Mouse (Mus musculus) liver, embryonic 14.5 days (tissue): ENCODE measurements around the gene Gpc1. TPM values are rescaled to one million over a fixed set of nuclear protein-coding genes. Genes with fewer than 3 reads are reported as not detected.

Experiments
- ATAC-seq: fragments of 200-750 bp; cut with Nextera tagmentation; 2 replicates; pipeline ENCODE4 v1.8.0; 2017; ENCODE audit warnings: moderate number of reproducible peaks, mild to moderate bottlenecking, moderate library complexity; ENCODE audit not compliant: insufficient read depth
- DNase-seq, 3 experiments: peaks; one replicate each; pipeline ENCODE4 v3.0.0-alpha.2; 2012 to 2013; ENCODE audit warnings: low read depth in 3 of 3, low spot score in 3 of 3
- H3K27ac ChIP-seq: fragments of 300-500 bp; sonication (generic); 2 replicates; pipeline ENCODE4 v1.5.1; 2014; ENCODE audit warnings: moderate library complexity, mild to moderate bottlenecking, control low read depth, inconsistent platforms
- H3K27me3 ChIP-seq: fragments of 300-500 bp; sonication (generic); 2 replicates; pipeline ENCODE4 v1.6.1; 2014; ENCODE audit warnings: mild to moderate bottlenecking, low read length, moderate library complexity; ENCODE audit not compliant: control insufficient read depth, insufficient read depth
- H3K36me3 ChIP-seq: fragments of 300-500 bp; sonication (generic); replicated peaks from 2 replicates; pipeline ENCODE4 v1.6.1; 2014; ENCODE audit warnings: low read depth; ENCODE audit not compliant: control insufficient read depth, insufficient read depth
- H3K4me1 ChIP-seq, 2 experiments: fragments of 200-500 bp in 1 of 2; fragments of 300-500 bp in 1 of 2; sonication (generic) in 1 of 2; replicated peaks; 2 replicates each; pipeline ENCODE4 v1.6.1; 2012 to 2014; ENCODE audit warnings: antibody characterized with exemption in 1 of 2, inconsistent platforms in 1 of 2, low read length in 1 of 2; ENCODE audit not compliant: control insufficient read depth in 2 of 2, insufficient read depth in 2 of 2
- H3K4me2 ChIP-seq: fragments of 300-500 bp; sonication (generic); 2 replicates; pipeline ENCODE4 v1.6.1; 2014; ENCODE audit warnings: low read depth, mild to moderate bottlenecking, control low read depth, moderate library complexity
- H3K4me3 ChIP-seq, 2 experiments: fragments of 200-500 bp in 1 of 2; fragments of 300-500 bp in 1 of 2; sonication (generic) in 1 of 2; 2 replicates each; pipeline ENCODE4 v1.5.1; 2012 to 2014; ENCODE audit warnings: low read depth in 2 of 2, low read length in 2 of 2, mild to moderate bottlenecking in 2 of 2, control low read depth in 1 of 2, inconsistent platforms in 1 of 2, moderate library complexity in 1 of 2; ENCODE audit not compliant: insufficient read depth in 1 of 2
- H3K9ac ChIP-seq: fragments of 300-500 bp; sonication (generic); replicated peaks from 2 replicates; pipeline ENCODE4 v1.6.1; 2014; ENCODE audit warnings: mild to moderate bottlenecking, control low read depth, moderate library complexity
- H3K9me3 ChIP-seq: fragments of 300-500 bp; sonication (generic); 2 replicates; pipeline ENCODE4 v1.6.1; 2016; ENCODE audit warnings: low read length, mixed read lengths; ENCODE audit not compliant: control insufficient read depth
- CTCF ChIP-seq: IDR thresholded peaks from 2 replicates; pipeline ENCODE4 v1.5.1; 2016; ENCODE audit warnings: antibody characterized with exemption, low read depth, control low read depth
- EP300 ChIP-seq: IDR thresholded peaks from 2 replicates; pipeline ENCODE4 v1.6.1; 2016; ENCODE audit warnings: antibody characterized with exemption, low read depth
- WGBS: fragments of 180-500 bp; shearing (Covaris S2); extraction: QIAGEN DNeasy Blood & Tissue Kit; methylation state at CpG from one replicate; pipeline ENCODE4 v1.1.7; 2014; ENCODE audit not compliant: insufficient replicate concordance; 5-methylcytosine and 5-hydroxymethylcytosine counted together
- polyA plus RNA-seq, 2 experiments: library from polyadenylated mRNA; depleted of rRNA in 1 of 2; stranded (reverse) in 1 of 2; unstranded in 1 of 2; fragments of >200 nt; fragmentation: Nextera tagmentation in 1 of 2; extraction: Ambion mirVana in 1 of 2; gene quantifications; 2 replicates each; pipeline versions ENCODE4 v1.2.1 to v1.2.3; 2012 to 2014

Gene Gpc1
- polyA plus RNA-seq, 2 experiments = 1.6 to 1.8 TPM

- Histone ChIP-seq H3K4me3 (no peak overlapping the region), H3K27me3 (no peaks in the 10 kb centered on the region), H3K36me3 (no peaks in the 10 kb centered on the region), H3K4me1 (no peaks in the 10 kb centered on the region), H3K4me2 (no peak overlapping the region), H3K9me3 (no peaks in the 10 kb centered on the region), H3K9ac (no peak overlapping the region), H3K27ac (no peak overlapping the region)
- DNase-seq (no peak), ATAC-seq (no peak)
- WGBS = 36% methylated on average over 7 of the region's 7 CpGs
- TF ChIP-seq EP300 (no peak), CTCF (no peak)
These were observed 40.8 kb upstream of the Gpc1 start for GRCm38 (mm10) chr1:92790628-92791027.

- no peaks in the 10 kb centered on the region for H3K4me1 ChIP-seq
- no peaks in the 10 kb centered on the region for H3K9me3 ChIP-seq
- WGBS = 10% methylated on average over 10 of the region's 10 CpGs
- no peaks in the 10 kb centered on the region for H3K36me3 ChIP-seq
- H3K9ac ChIP-seq = no peak overlapping the region
- DNase-seq (no peak), ATAC-seq (no peak)
- no peak overlapping the region for H3K4me3 ChIP-seq
- TF ChIP-seq CTCF = no peak
- TF ChIP-seq EP300 = no peak
- H3K4me2 ChIP-seq = no peak overlapping the region
- H3K27me3 ChIP-seq = no peaks in the 10 kb centered on the region
- H3K27ac ChIP-seq = no peak overlapping the region
These were observed 40.2 kb upstream of the Gpc1 start for GRCm38 (mm10) chr1:92791070-92791831.

- no peak for TF ChIP-seq EP300
- TF ChIP-seq CTCF = no peak
- no peaks in the 10 kb centered on the region for H3K9me3 ChIP-seq
- H3K9ac ChIP-seq = no peak overlapping the region
- no peak overlapping the region for H3K27ac ChIP-seq
- H3K27me3 ChIP-seq = no peaks in the 10 kb centered on the region
- ATAC-seq (no peak), DNase-seq (no peak)
- WGBS = 42% methylated on average over 5 of the region's 5 CpGs
- no peaks in the 10 kb centered on the region for H3K4me1 ChIP-seq
- H3K4me3 ChIP-seq = no peak overlapping the region
- H3K36me3 ChIP-seq = no peaks in the 10 kb centered on the region
- no peak overlapping the region for H3K4me2 ChIP-seq
These were observed 37.7 kb upstream of the Gpc1 start for GRCm38 (mm10) chr1:92793781-92794180.

GRCm38 (mm10) chr1:92798425-92798824, 33.0 kb upstream of the Gpc1 start:
- DNase-seq = no peak
- H3K4me2 ChIP-seq = no peak overlapping the region
- H3K9me3 ChIP-seq = no peaks in the 10 kb centered on the region
- H3K27ac ChIP-seq = no peak overlapping the region
- no peaks in the 10 kb centered on the region for H3K36me3 ChIP-seq
- TF ChIP-seq CTCF (no peak), EP300 (no peak)
- no peak for ATAC-seq
- 44% methylated on average over 2 of the region's 2 CpGs for WGBS
- H3K27me3 ChIP-seq = no peaks in the 10 kb centered on the region
- no peaks in the 10 kb centered on the region for H3K4me1 ChIP-seq
- no peak overlapping the region for H3K9ac ChIP-seq
- H3K4me3 ChIP-seq = no peak overlapping the region

- WGBS = 52% methylated on average over 5 of the region's 5 CpGs
- no peak for ATAC-seq
- no peaks in the 10 kb centered on the region for H3K9me3 ChIP-seq
These were observed 31.8 kb upstream of the Gpc1 start for GRCm38 (mm10) chr1:92799653-92800052.

More at GRCm38 (mm10) chr1:92799653-92800052, 31.8 kb upstream of the Gpc1 start:
- Histone ChIP-seq H3K36me3 (no peaks in the 10 kb centered on the region), H3K27me3 (no peaks in the 10 kb centered on the region), H3K9ac (no peak overlapping the region), H3K4me2 (no peak overlapping the region), H3K27ac (no peak overlapping the region), H3K4me3 (no peak overlapping the region), H3K4me1 (no peaks in the 10 kb centered on the region)
- DNase-seq = no peak
- TF ChIP-seq CTCF (no peak), EP300 (no peak)
